Mouse (Mus musculus) frontal cortex, postnatal 14 days (tissue): ENCODE data around the gene Ctsd.
A peak's percentile ranks its signal among the peaks of the same experiment; 100 is the strongest.

Experiments
- DNase-seq, 2 experiments: peaks; one replicate each; pipeline ENCODE4 v3.0.0; 2022; ENCODE audit warnings: low spot score in 2 of 2

Gene Ctsd

GRCm38 (mm10) chr7:142400112-142400749 lies 12.4 kb upstream of the Ctsd start:
- no peak for DNase-seq

- no peak for DNase-seq
Observed at GRCm38 (mm10) chr7:142399250-142399649, 11.4 kb upstream of the Ctsd start.

GRCm38 (mm10) chr7:142398052-142398451 lies 10.2 kb upstream of the Ctsd start:
- DNase-seq = no peak

GRCm38 (mm10) chr7:142396611-142397010 lies 8.8 kb upstream of the Ctsd start:
- DNase-seq = no peak

GRCm38 (mm10) chr7:142395472-142395871 lies 7.6 kb upstream of the Ctsd start:
- no peak for DNase-seq

GRCm38 (mm10) chr7:142394261-142395190 lies 6.7 kb upstream of the Ctsd start:
- no peak for DNase-seq

- no peak for DNase-seq
Observed at GRCm38 (mm10) chr7:142393191-142393590, 5.4 kb upstream of the Ctsd start.

- no peak for DNase-seq
Observed at GRCm38 (mm10) chr7:142391609-142392008, 3.8 kb upstream of the Ctsd start.

- DNase-seq = no peak
Observed at GRCm38 (mm10) chr7:142391108-142391507, 3.3 kb upstream of the Ctsd start.

- DNase-seq = no peak
Observed at GRCm38 (mm10) chr7:142389961-142390650, 2.3 kb upstream of the Ctsd start.

GRCm38 (mm10) chr7:142388740-142389139 lies 902 bp upstream of the Ctsd start:
- no peak for DNase-seq

- DNase-seq = no peak
Observed at GRCm38 (mm10) chr7:142388198-142388597, 360 bp upstream of the Ctsd start.

- no peak for DNase-seq
Observed at GRCm38 (mm10) chr7:142386621-142387201, 1.1 kb downstream of the Ctsd start.

- no peak for DNase-seq
Observed at GRCm38 (mm10) chr7:142385742-142386403, 2.0 kb downstream of the Ctsd start.

GRCm38 (mm10) chr7:142384306-142384705 lies 3.5 kb downstream of the Ctsd start:
- DNase-seq = no peak

- no peak for DNase-seq
Observed at GRCm38 (mm10) chr7:142382567-142382966, 5.3 kb downstream of the Ctsd start, which contains the start of gene Gm49369. Gene Gm49369, minus strand, starts transcription at chr7:142382667.

- no peak for DNase-seq
Observed at GRCm38 (mm10) chr7:142381175-142381574, 6.7 kb downstream of the Ctsd start.

GRCm38 (mm10) chr7:142379186-142379585 lies 8.7 kb downstream of the Ctsd start:
- DNase-seq = no peak

GRCm38 (mm10) chr7:142377233-142377925 lies 10.5 kb downstream of the Ctsd start:
- DNase-seq = no peak

- DNase-seq = no peak
Observed at GRCm38 (mm10) chr7:142376096-142376495, 11.7 kb downstream of the Ctsd start.

GRCm38 (mm10) chr7:142375261-142375724 lies 12.5 kb downstream of the Ctsd start:
- peak in 1 of 2 experiments; percentile 40 for DNase-seq
